Mouse (Mus musculus) hindbrain, embryonic 11.5 days (tissue): ENCODE results near the gene Acer3. TPM values are rescaled to one million over a fixed set of nuclear protein-coding genes. Genes with fewer than 3 reads are reported as not detected.

ENCODE experiments used
- ATAC-seq: fragments of 200-750 bp; cut with Nextera tagmentation; 2 replicates; pipeline ENCODE4 v1.8.0; 2017; ENCODE audit warnings: mild to moderate bottlenecking, moderate TSS enrichment, moderate library complexity; ENCODE audit not compliant: low FRiP score
- DNase-seq: peaks from one replicate; pipeline ENCODE4 v3.0.0-alpha.2; 2015; ENCODE audit warnings: low spot score
- H3K27ac ChIP-seq: fragments of 300-500 bp; sonication (generic); 2 replicates; pipeline ENCODE4 v1.5.1; 2014; ENCODE audit warnings: mild to moderate bottlenecking, low read depth, low read length
- H3K27me3 ChIP-seq: fragments of 300-500 bp; sonication (generic); 2 replicates; pipeline ENCODE4 v1.6.1; 2014; ENCODE audit warnings: mild to moderate bottlenecking, low read length, moderate library complexity, mixed read lengths; ENCODE audit not compliant: control insufficient read depth, insufficient read depth
- H3K36me3 ChIP-seq: fragments of 300-500 bp; sonication (generic); 2 replicates; pipeline ENCODE4 v1.6.1; 2014; ENCODE audit warnings: mild to moderate bottlenecking, low read length, moderate library complexity, mixed read lengths; ENCODE audit not compliant: control insufficient read depth, insufficient read depth
- H3K4me1 ChIP-seq: fragments of 300-500 bp; sonication (generic); replicated peaks from 2 replicates; pipeline ENCODE4 v1.6.1; 2014; ENCODE audit warnings: low read length, mixed read lengths; ENCODE audit not compliant: control insufficient read depth, insufficient read depth
- H3K4me2 ChIP-seq: fragments of 300-500 bp; sonication (generic); replicated peaks from 2 replicates; pipeline ENCODE4 v1.6.1; 2014; ENCODE audit warnings: mild to moderate bottlenecking, low read depth, low read length
- H3K4me3 ChIP-seq: fragments of 300-500 bp; sonication (generic); 2 replicates; pipeline ENCODE4 v1.5.1; 2014; ENCODE audit warnings: low read depth, low read length
- H3K9ac ChIP-seq: fragments of 300-500 bp; sonication (generic); 2 replicates; pipeline ENCODE4 v1.6.1; 2014; ENCODE audit warnings: low read depth, low read length
- H3K9me3 ChIP-seq: fragments of 300-500 bp; sonication (generic); 2 replicates; pipeline ENCODE4 v1.6.1; 2016; ENCODE audit warnings: low read length; ENCODE audit not compliant: control insufficient read depth
- WGBS: fragments of 180-500 bp; shearing (Covaris S2); extraction: QIAGEN DNeasy Blood & Tissue Kit; methylation state at CpG from one replicate; pipeline ENCODE4 v1.1.7; 2014; 5-methylcytosine and 5-hydroxymethylcytosine counted together
- polyA plus RNA-seq: library from polyadenylated mRNA; unstranded; fragments of >200 nt; fragmentation: Nextera tagmentation; extraction: Ambion mirVana; gene quantifications from 2 replicates; pipeline ENCODE4 v1.2.1, GENCODE M21; 2014

Acer3 gene
- polyA plus RNA-seq, 1 experiment from 2014 or later, result 16.9 TPM

- ATAC-seq (no peak), DNase-seq (no peak)
- Histone ChIP-seq H3K4me2 (no peak overlapping the region), H3K36me3 (no peaks in the 10 kb centered on the region), H3K27me3 (no peaks in the 10 kb centered on the region), H3K27ac (no peak overlapping the region), H3K4me3 (no peak overlapping the region), H3K9me3 (no peaks in the 10 kb centered on the region), H3K4me1 (0 out of 2 replicates have a peak, but pooled peaks cover 2% of the 10 kb centered on the region), H3K9ac (no peak overlapping the region)
- 80% methylated on average over 8 of the region's 8 CpGs for WGBS
These were observed 144.5 kb downstream of the Acer3 start for GRCm38 (mm10) chr7:98176322-98177070.

GRCm38 (mm10) chr7:98174883-98175755 lies 145.9 kb downstream of the Acer3 start:
- WGBS, result 73% methylated on average over 4 of the region's 4 CpGs
- 0 out of 2 replicates have a peak, but pooled peaks cover 2% of the 10 kb centered on the region for H3K4me1 ChIP-seq
- H3K36me3 ChIP-seq, result no peaks in the 10 kb centered on the region
- no peak overlapping the region for H3K4me3 ChIP-seq
- H3K9me3 ChIP-seq, result no peaks in the 10 kb centered on the region
- no peak overlapping the region for H3K9ac ChIP-seq
- H3K4me2 ChIP-seq, result no peak overlapping the region
- DNase-seq, result no peak
- H3K27me3 ChIP-seq, result no peaks in the 10 kb centered on the region
- no peak overlapping the region for H3K27ac ChIP-seq
- ATAC-seq, result no peak

- ATAC-seq (no peak), DNase-seq (no peak)
- Histone ChIP-seq H3K9ac (no peak overlapping the region), H3K4me1 (0 out of 2 replicates have a peak, but pooled peaks cover 2% of the 10 kb centered on the region), H3K36me3 (no peaks in the 10 kb centered on the region), H3K4me2 (no peak overlapping the region), H3K4me3 (no peak overlapping the region), H3K27ac (no peak overlapping the region), H3K27me3 (no peaks in the 10 kb centered on the region), H3K9me3 (no peaks in the 10 kb centered on the region)
- 43% methylated on average over 4 of the region's 4 CpGs for WGBS
These were observed 147.6 kb downstream of the Acer3 start for GRCm38 (mm10) chr7:98173408-98173807.

GRCm38 (mm10) chr7:98172661-98173060 lies 148.3 kb downstream of the Acer3 start:
- no peaks in the 10 kb centered on the region for H3K9me3 ChIP-seq
- WGBS, result 87% methylated on average over 8 of the region's 8 CpGs
- ATAC-seq (no peak), DNase-seq (no peak)
- H3K4me1 ChIP-seq, result 0 out of 2 replicates have a peak, but pooled peaks cover 2% of the 10 kb centered on the region
- H3K4me2 ChIP-seq, result no peak overlapping the region
- no peak overlapping the region for H3K27ac ChIP-seq
- H3K27me3 ChIP-seq, result no peaks in the 10 kb centered on the region
- no peaks in the 10 kb centered on the region for H3K36me3 ChIP-seq
- no peak overlapping the region for H3K4me3 ChIP-seq
- no peak overlapping the region for H3K9ac ChIP-seq

GRCm38 (mm10) chr7:98171141-98172073 lies 149.6 kb downstream of the Acer3 start:
- WGBS, result 54% methylated on average over 6 of the region's 6 CpGs

GRCm38 (mm10) chr7:98164999-98165528 lies 155.9 kb downstream of the Acer3 start:
- DNase-seq (no peak), ATAC-seq (peak; percentile 46)
- Histone ChIP-seq H3K9me3 (no peaks in the 10 kb centered on the region), H3K4me2 (no peak overlapping the region), H3K36me3 (no peaks in the 10 kb centered on the region), H3K27me3 (no peaks in the 10 kb centered on the region), H3K4me1 (peaks cover 4% of the 10 kb centered on the region; the same call in 1 of the 2 replicates), H3K4me3 (no peak overlapping the region), H3K9ac (no peak overlapping the region; the same call in 1 of the 2 replicates), H3K27ac (peak overlapping the region; percentile 27; the same call in 1 of the 2 replicates)
- WGBS, result 60% methylated on average over 9 of the region's 10 CpGs

More at GRCm38 (mm10) chr7:98171141-98172073, 149.6 kb downstream of the Acer3 start:
- Histone ChIP-seq H3K9ac (no peak overlapping the region), H3K27me3 (no peaks in the 10 kb centered on the region), H3K4me2 (no peak overlapping the region), H3K36me3 (no peaks in the 10 kb centered on the region), H3K27ac (no peak overlapping the region), H3K9me3 (no peaks in the 10 kb centered on the region), H3K4me3 (no peak overlapping the region), H3K4me1 (no peaks in the 10 kb centered on the region)
- DNase-seq (no peak), ATAC-seq (0 out of 2 replicates have a peak, but pooled peaks have one; percentile 43)

GRCm38 (mm10) chr7:98164382-98164998 lies 156.5 kb downstream of the Acer3 start:
- 76% methylated on average over 9 of the region's 9 CpGs for WGBS
- ATAC-seq (no peak), DNase-seq (no peak)
- Histone ChIP-seq H3K27me3 (no peaks in the 10 kb centered on the region), H3K4me1 (peaks cover 4% of the 10 kb centered on the region; the same call in 1 of the 2 replicates), H3K4me3 (no peak overlapping the region), H3K36me3 (no peaks in the 10 kb centered on the region), H3K9ac (no peak overlapping the region), H3K9me3 (no peaks in the 10 kb centered on the region), H3K4me2 (no peak overlapping the region), H3K27ac (no peak overlapping the region)
